Mouse (Mus musculus) retina, postnatal 1 day (tissue): ENCODE results near the gene Klhl10.

Experiments used
- DNase-seq: peaks from one replicate; pipeline ENCODE4 v3.0.0-alpha.2; 2012

Gene Klhl10

GRCm38 (mm10) chr11:100441797-100442196 lies at the start of gene Klhl10, which contains the start of gene Nt5c3b:
Gene Klhl10, plus strand, starts transcription at chr11:100441917.
Gene Nt5c3b, minus strand, starts transcription at chr11:100441808.
- DNase-seq, result no peak

GRCm38 (mm10) chr11:100392958-100393357 lies 48.8 kb upstream of the Klhl10 start:
- DNase-seq, result no peak

GRCm38 (mm10) chr11:100393733-100394132 lies 48.0 kb upstream of the Klhl10 start:
- DNase-seq, result no peak

GRCm38 (mm10) chr11:100394353-100395074 lies 47.2 kb upstream of the Klhl10 start:
- DNase-seq, result no peak

GRCm38 (mm10) chr11:100395200-100395599 lies 46.5 kb upstream of the Klhl10 start:
- peak; percentile 27 for DNase-seq

GRCm38 (mm10) chr11:100395861-100396631 lies 45.7 kb upstream of the Klhl10 start:
- peak; percentile 35 for DNase-seq

- DNase-seq, result peak; percentile 30
Measured at GRCm38 (mm10) chr11:100396886-100397599, 44.7 kb upstream of the Klhl10 start.

GRCm38 (mm10) chr11:100397600-100398389 lies 43.9 kb upstream of the Klhl10 start, which contains the start of gene Jup:
Gene Jup, minus strand, starts transcription at chr11:100397763.
- DNase-seq, result peak; percentile 100

GRCm38 (mm10) chr11:100398517-100398916 lies 43.2 kb upstream of the Klhl10 start:
- no peak for DNase-seq

- DNase-seq, result no peak
Measured at GRCm38 (mm10) chr11:100399320-100399719, 42.4 kb upstream of the Klhl10 start.

GRCm38 (mm10) chr11:100399727-100400538 lies 41.8 kb upstream of the Klhl10 start:
- no peak for DNase-seq

- DNase-seq, result no peak
Measured at GRCm38 (mm10) chr11:100400842-100401241, 40.9 kb upstream of the Klhl10 start.

GRCm38 (mm10) chr11:100402240-100402639 lies 39.5 kb upstream of the Klhl10 start:
- DNase-seq, result no peak

GRCm38 (mm10) chr11:100402682-100403081 lies 39.0 kb upstream of the Klhl10 start:
- DNase-seq, result no peak

- DNase-seq, result peak; percentile 57
Measured at GRCm38 (mm10) chr11:100403445-100404134, 38.1 kb upstream of the Klhl10 start.

- no peak for DNase-seq
Measured at GRCm38 (mm10) chr11:100404456-100405074, 37.2 kb upstream of the Klhl10 start.

GRCm38 (mm10) chr11:100406273-100406672 lies 35.4 kb upstream of the Klhl10 start:
- DNase-seq, result no peak

GRCm38 (mm10) chr11:100406995-100407705 lies 34.6 kb upstream of the Klhl10 start:
- no peak for DNase-seq

- DNase-seq, result peak; percentile 76
Measured at GRCm38 (mm10) chr11:100408076-100408834, 33.5 kb upstream of the Klhl10 start.
